Mouse (Mus musculus) CD4-positive helper T cell, adult 2 months (primary cell): ENCODE results near the gene Man1a.

ENCODE experiments used
- DNase-seq: peaks from one replicate; pipeline ENCODE4 v3.0.0-alpha.2; 2012; ENCODE audit warnings: low read depth, missing footprints, low spot score

Man1a gene

DNA sequence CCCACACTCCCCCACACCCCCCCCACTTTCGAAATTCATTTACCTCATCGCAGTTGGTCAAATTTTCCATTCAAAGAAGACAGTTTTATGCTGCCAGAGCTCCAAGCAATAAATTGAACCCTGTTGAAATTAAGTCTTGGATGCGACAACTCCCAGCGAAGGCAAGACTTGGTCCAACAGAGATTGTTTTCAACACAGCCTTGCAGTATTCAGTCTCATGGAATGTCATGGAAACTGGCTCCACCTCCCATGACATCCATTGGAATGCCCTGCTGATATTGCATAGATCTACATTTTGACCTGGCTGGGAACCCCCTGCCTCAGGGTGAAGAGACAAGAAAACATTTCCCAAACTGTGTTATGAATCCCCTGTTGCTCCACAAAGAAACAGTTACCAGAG is at the start of gene Man1a:
Gene Man1a (minus strand): TSS at position 190 of the 400 bp plus-strand sequence.
- no peak for DNase-seq

DNA sequence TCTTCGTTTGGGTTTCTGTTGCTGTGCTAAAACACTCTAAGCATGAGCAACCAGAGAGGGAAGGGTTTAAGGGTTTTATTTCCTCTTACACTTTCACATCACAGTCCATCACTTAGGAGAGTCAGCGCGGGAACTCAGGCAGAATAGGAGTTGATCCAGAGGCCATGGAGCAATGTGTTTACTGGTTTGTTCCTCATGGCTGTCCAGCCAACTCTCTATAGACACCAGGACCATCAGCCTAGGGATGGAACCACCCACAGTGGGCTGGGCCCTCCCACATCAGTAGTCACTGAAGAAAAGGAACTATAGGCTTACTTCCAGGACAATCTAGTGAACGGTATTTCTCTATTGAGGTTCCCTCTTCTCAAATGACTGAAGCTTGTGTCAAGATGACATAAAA is 45.4 kb upstream of the Man1a start:
- no peak for DNase-seq

DNA sequence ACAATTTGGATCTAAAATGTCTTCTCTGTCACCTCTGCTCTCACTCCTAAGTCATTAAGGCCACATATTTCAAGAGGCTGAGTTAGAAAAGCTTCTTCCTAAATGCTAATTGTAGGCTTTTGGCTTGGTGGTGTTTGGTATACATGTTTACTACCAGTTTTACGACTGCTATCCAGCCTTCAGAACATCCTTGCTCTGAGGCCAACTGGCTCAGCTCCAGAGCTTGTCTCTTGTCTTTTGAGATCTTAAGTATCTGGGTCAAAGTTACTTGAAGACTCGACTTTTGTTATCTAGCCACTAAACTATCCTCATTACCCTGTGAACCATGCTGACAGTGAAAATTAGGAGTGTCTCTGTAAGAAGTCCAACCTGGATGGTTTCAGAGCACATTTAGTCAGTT is 44.0 kb upstream of the Man1a start:
- no peak for DNase-seq

DNA sequence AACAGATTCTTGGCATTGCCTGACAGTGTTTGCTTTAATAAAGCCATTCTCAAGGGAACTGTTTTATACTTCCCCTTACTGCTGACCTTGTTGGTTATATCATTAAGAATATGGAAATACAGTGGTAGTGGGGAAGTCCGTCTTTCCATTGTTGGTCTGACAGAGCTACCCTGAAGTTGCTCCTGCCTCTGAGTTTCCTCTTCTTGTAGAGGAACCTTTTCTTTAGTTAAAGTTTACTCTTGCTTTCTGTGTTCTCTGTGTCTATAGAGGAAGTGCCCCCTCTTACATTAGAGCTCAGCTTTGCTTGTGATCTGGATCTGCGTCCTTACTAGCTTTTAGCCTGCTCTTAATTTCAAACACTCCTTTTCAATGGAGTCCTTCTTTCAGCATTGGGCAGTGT is 42.9 kb upstream of the Man1a start:
- DNase-seq: no peak

DNA sequence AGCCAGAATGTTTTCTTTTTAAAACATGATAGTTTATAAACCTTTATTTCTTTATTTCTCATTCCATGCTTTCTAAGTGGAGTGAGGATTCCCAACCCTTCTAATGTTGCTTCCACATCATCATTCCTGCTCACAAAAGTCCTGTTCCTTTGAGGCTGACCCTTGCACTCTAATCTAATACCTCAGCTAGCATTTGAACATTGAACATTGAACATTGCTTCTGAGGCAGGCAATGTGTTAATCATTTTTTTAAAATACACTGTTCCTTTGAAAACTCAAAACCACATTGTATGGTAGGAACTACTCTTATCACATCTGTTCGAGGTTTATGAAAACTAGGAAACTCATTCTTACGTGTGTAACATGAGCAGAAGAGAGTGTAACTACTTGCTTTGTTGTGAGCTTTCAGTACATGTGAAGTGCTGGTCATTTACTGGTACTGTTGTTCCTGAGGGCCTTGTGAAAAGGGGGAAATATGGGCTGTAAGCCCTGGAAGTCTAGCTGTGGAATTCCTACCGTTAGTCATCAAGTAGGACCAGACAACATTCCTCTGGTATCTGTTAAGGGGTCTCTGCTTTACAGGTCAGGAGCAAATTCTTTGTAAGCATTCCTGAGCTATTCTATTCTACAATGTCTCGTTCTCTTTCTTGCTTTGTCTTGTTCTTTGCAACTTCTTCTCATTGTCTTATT is 42.0 kb upstream of the Man1a start:
- DNase-seq: no peak

DNA sequence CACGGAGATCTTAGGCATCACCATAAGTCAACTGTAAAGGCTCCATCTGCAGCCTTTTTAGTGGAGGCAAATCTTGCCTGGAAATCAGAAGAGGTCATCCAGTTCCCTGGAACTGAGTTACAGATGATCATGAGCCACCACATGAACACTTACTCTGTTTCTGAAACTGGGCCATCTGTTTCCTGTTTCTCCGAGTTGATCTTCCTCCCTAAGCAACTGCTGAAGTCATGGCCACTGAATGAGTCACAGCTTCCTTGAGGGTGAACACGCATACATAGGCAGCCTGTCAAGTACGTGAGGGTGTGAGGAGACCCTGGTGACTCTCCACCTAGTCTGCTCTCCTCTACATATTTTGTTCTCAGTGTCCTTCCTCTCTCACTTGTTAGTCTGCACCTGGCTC is 41.4 kb upstream of the Man1a start:
- DNase-seq: peak; percentile 73

DNA sequence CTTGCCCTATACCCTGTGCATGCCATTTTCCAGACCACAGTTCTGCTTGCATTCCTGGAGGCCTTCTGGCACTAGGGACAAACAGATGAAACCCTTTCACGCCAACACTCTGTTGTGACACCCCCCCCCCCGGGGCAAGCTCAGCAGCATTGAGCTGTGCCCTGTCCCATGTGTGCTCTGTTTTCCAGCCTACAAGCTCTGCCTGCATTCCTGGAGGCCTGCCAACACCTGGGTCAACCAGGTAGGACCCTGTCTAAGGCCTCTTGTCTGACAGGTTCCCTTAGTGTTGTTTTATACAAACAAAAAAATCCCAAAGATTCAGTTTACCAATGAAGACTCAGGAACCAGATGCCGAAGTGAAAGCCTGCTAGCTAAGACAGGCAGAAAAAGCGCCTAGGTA is 27.3 kb upstream of the Man1a start:
- DNase-seq: no peak

DNA sequence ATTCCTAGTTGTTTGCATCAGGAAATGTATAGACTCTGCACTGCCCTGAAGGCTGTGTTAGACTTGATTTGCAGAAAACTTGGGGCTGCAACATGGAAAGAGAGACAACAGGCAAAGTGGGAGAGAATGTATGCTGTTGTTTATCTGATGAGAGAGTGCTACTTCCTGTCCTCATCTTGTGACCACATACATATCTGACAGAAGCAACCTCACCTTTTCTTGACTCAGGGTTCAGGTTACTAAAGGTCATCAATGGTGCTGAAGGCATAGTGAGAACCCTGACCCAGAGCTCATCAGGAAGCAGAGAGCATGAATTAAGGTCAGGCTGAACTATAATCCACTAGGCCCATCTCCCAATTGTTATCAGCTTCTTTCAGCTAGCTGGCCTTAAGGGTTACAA is 15.7 kb upstream of the Man1a start:
- DNase-seq: peak; percentile 26

DNA sequence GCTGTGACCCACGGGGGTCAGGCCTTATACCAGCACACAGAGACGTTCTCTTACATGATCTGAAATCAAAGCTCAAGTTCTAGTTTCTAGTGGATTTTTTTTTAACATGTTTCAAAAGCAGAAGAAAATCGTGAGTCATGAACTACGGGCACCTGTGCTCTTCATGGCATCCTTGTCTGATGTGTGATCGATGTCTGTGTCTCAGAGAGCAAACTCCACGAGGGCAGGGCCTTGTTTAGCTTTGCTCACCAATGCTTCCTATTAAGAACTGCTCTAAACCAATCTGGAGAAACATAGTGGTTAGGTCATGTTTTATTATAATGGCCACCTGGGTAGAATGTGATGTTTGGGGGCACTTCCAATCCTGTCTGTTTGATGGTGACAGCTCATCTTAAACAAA is 13.5 kb upstream of the Man1a start:
- no peak for DNase-seq

DNA sequence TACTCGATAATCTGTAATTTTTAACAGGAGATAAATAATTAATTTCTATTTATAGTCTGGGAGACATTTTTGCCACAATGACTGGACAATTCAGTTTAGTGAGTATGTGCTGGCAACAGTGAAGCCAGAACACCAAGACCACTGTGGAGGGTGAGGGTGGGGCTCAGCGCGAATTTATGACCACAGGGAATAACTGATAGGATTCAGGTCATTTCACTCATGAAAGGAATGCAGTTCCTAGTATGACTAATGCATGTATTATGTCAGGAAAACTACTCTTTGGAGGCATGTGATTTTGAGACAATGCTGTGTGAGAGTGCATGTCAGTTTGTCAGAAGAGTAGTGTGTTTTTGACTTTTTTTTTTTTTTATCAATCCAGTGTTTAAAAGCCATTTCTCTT is 10.9 kb upstream of the Man1a start:
- no peak for DNase-seq

DNA sequence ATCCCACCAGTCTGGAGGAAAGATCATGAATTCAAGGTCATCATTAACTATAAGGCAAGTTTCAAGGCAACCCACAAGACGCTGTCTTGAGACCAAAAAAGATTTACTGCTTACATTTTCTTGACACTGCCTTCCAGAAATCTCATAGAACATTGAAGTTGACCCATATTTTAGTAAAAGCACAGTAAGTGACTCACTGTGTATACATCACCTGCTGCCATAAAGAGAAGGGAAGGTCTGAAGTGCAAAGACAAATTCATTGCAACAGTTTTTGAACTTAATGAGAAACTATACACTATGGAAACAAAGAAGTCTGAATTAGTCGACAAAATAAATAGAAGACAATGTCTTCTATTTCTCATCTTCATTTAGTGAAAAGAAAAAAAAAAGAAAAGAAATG is 8.7 kb upstream of the Man1a start:
- no peak for DNase-seq

DNA sequence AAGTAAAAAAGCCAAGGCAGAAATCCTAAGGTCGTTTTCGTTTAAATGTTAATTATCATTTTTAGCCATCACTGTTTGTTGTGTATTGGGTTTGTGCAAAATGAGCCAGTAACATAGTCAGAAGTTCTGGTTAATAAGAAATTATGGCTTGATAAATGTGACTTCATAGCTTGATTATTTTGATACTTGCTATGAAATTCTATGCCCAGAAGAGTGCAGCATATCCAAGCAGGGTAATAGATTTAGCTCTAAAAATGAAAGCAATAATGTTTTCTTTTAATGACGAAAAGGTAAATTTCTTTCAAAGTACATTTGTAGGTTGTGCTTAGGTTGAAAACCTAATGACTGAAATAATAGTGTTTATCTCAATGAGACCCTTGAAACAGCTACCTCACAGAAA is 596 bp upstream of the Man1a start:
- DNase-seq: no peak

DNA sequence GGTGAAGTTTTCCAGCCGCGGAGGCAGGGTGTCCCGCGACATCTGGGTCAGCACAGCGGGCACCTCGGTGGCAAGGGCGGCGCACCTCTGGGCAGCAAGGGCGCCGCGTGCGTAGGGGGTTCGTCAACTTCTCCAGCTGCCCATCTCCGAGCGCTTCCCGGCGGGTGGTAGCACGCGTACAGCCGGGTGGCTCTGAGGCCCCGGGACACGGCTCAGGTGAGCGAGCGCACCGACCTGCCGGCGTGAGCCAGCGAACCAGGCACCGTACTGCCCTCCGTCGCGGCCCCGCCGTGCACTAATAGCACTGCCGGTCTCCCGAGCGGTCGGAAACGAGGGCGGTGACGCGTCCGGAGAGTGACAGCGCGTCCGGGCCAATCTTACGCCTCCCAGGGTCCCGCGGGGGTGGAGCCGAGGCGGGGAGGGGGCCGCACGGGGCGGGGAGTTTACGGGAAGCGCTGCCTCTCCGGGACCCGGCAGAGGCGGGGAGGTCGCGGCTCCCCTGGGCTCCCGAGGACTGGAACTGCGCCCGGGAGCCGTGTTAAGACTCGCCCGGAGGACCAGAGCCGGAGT is 883 bp downstream of the Man1a start:
- DNase-seq: peak; percentile 92

DNA sequence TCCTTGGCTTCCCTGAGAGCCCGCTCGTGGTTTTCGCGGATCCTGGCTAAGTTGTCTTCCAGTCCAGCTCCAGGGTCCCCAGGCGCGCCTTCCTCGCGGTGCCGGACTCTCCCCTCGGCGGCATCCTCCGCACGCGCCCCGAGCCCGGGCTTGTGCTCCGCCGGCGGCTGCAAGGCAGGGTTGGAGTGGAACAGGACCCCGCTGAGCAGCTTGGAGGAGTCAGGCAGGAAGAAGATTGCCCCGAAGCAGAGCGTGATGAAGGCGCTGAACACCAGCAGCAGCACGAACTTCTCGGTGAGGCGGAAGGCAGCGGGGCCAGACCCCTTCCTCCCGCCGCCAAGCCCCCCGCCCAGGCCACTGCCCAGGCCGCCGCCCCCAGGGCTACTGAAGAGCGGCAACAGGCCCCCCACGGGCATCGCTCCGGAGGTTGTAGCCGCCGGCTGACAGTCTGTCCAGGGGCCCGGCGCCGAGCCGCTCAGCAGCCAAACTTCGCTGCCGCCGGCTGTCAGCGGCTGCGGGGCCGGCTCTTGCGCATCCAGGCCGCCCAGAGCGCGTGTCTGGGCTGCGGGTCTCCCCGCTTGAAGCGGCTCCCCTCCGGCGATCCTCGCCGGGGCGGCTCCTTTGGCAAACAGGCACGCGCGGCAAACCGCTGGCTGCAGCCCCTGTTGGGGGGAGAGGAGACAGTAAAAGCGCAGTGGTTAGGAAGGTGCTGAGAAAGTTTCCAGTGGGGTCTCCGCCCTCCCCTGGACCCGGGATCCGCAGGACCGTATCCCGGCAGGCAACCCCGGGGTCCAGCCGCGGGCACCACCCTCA is 1.6 kb downstream of the Man1a start:
- peak; percentile 59 for DNase-seq

DNA sequence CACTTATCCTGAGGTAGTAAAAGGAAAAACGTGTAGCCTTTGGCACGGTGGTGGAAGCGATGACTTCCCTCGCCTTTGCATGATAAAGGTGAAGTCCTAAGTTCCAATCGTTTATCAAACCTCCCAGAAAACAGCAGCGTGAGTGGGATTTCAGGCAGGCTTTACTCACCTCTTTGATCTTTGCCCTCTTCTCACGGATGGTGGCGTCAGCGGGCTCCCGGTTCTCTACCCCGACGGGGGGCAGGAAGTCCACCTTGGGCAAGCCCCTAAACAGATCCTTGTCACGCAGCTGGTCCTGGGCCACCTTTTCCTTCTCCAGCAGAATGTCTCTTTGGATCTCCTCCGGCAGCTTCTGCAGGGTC is 2.2 kb downstream of the Man1a start:
- DNase-seq: peak; percentile 70

DNA sequence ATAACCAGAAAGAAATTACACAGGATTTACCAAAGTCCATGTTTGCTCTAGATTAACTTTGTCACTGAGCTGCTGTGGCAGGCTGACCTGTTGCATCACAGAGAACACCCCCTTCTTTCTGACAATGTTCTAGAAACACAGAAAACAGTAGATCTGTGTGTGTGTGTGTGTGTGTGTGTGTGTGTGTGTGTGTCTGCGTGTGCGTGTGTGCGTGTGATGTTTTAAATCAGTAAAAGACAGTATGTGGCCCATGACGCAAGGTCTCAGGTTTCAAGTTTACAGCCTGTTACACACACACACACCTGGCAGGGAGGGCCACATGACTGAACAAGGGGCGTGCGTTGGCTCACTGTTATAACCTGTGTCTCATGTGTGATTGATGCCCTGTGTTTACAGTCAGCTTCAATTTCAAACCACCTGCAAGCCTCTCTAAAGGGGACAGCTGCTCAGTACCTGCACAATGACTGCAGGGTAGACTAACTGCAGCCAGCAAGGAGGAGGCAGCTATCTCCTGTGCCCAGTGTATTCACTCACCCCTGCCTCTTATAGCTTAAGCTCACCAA is 2.7 kb downstream of the Man1a start:
- DNase-seq: peak; percentile 75

DNA sequence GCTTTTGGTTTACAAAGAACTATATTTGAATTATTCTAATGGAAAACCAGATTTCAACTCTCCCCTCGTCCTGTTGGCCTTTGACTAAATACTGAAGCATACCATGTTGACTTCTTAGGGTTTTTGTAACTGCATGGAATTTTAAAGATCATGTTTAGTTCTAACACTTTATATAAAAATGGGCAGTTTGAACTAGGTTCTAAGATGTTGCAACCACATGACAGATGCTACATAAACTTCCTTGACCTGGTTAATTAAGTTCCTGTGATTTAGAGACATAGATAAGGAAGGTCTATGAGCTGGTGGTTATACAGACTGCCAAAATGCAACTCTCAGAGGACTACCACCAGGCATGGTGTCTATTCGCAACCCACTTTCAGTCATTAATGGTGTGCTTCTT is 4.1 kb downstream of the Man1a start:
- no peak for DNase-seq

DNA sequence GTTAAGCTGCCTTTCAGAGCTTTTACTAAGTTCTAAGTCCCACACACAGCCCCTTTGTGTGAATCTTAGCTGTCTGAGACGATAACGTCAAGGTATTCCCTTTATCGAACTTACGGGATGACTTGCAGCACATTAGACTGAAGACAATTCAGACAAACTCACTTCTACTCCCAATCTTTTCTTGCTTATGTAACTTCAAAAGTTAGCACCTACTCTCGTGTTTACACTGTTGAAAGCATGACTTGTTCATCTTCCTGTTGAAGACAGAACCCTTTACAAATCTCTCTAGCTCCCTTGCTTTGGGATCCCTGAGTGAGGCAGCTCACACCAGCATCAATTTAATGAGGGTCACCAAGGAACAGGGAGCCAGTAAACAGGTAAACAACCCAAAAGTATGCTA is 5.9 kb downstream of the Man1a start:
- no peak for DNase-seq

DNA sequence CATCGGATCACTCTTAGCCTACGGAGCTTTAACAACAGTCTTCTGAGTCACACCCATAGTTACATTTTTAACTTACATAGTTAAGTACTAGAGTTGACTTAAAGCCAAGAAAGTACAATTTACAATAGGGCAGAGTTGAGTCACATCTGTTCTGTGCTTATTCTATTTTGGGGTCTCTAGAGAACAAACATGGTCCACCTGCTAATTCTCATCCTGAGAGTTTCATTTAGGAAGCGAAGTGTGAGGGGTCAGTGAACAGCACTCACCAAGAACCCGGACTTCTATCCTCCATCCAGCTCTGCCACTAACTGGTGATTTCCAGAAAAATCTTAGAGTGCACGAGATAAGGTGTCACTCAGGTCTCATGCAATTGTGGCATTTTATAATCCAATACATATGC is 7.0 kb downstream of the Man1a start:
- no peak for DNase-seq

DNA sequence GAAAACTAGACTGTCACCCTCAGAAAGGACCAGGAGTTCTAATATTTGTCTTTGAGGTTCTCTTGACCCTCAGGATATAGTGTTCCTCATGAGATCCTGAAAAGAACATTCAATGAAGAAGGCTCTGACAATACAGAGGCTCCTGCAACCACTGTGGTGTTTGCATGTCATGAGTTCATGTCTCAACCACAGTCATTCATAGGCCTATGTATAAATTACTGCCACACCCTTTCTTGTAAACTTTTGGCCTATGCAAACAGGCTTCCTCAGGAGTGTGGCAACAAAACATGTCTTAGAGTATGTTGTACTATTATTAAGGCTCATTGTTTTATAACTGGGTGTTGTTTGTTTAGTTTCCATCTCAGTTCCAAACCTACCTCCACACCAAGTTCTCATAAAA is 9.7 kb downstream of the Man1a start:
- no peak for DNase-seq

DNA sequence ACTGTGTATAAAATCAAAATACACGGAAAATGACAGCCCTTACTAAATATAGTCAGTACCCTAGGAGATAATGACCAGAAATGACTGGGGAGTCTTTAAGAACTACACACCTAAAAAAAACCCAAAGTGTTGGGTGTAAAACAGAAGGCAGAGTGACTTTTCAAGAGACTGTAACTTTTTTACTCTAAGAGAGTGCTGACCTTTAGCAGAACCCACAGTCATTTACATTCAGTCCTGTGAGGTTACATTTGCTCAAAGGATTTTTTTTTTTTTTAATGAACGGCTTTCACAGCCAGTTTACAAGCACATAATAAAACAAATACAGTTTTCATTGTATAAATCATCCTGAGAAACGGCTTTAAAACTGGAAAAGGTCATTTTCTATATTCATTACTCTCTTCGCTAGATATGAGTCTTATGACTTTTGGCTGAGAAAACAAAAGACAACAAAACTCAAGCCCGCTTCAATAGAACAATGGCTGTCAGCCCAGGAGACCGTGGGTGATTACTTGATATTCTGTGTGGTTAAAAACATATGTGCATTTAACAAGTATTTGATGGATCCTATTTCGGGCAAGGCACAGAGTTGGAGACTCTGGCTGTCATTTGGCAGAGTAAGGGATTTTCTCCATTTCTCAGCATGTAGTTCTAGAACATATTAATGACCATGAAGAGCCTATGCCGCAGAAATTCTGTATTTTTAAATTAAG is 12.7 kb downstream of the Man1a start:
- no peak for DNase-seq

DNA sequence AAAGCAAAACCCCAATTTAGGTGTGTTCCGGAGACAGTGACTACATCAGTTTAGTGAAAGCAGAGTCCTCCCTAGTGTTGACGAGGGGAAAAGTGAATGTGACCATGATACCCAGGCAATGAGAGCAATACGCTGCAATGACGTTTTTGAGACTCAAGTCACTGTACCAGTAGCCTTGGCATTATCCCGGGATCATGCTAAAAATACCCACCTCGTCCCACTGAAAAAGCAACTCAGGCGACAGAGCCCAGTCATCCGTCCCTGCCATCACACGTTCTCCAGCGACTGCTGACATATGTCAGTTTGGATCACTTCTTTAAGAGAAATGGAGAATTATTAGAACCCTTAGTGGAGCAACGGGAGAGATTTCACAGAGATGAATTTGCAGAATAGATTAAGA is 13.6 kb downstream of the Man1a start:
- DNase-seq: no peak
